Mouse (Mus musculus): ENCODE data around the gene Gnat1.

DNA sequence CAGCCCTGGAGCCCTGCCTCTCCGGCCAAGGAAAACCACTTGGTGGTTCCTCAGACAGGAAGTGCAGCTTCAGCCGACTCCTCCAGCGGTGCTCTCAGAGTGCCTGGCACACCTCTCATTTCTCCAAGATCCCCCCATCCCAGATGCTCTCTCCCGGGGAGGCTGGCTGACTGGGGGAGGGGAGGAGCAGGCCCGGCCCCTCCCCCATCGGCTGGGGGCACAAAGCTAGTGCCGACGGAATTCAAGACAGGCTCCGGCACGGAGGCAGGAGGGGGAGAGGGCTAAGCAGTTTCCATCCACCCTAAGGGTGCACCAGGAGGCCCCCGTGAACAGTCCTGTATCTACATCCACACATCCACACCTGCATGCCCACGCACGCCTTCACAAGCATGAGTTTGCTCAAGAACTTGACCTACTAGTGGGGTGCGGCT, 27.3 kb upstream of the Gnat1 start:
- TF ChIP-seq POLR2A (IDR thresholded peaks at IDR 0.05; ENCODE audit: borderline replicate concordance, extremely low read depth, low read depth, low read length) (no peak), CTCF (IDR thresholded peaks at IDR 0.05; ENCODE audit: insufficient read depth, low read length) (no peak)
